9 mouse cellular contexts compared by ENCODE assay signal in genomic region chr9:104373253-104373652, GRCm38 (mm10). TPM values are rescaled to one million over a fixed set of nuclear protein-coding genes. Genes with fewer than 3 reads are reported as not detected.
DNase-seq lines count a peak whose midpoint lies in the region; ATAC-seq and TF ChIP-seq lines count a peak whose summit lies in the region.
"Had no signal": no experiment of that assay in that cellular context is flagged by ENCODE, and none has a peak within 500 bp of the region (broad histone marks: within the 10 kb centered on the region; RNA-seq: fewer than 3 reads in every experiment).

No protein-coding gene starts in this region.

- peak; percentile 57 for TF ChIP-seq CTCF in heart, postnatal 0 days (IDR thresholded peaks at IDR 0.05; ENCODE audit: low read depth)
- TF ChIP-seq CTCF in intestine, postnatal 0 days (IDR thresholded peaks at IDR 0.05; ENCODE audit: low read depth): peak; percentile 87

- whole genome bisulfite sequencing in heart, postnatal 0 days: 30% methylated on average over 6 of the region's 6 CpGs
- WGBS in intestine, postnatal 0 days: 29% methylated on average over 6 of the region's 6 CpGs

- no peaks in the 10 kb centered on the region for H3K9me3 ChIP-seq in heart, postnatal 0 days (replicated peaks; ENCODE audit: control insufficient read depth, low read length)
- H3K9me3 ChIP-seq in intestine, postnatal 0 days (ENCODE audit: control insufficient read depth): no peaks in the 10 kb centered on the region
- H3K9me3 ChIP-seq: stomach, embryonic 15.5 days had no signal

- no peak for TF ChIP-seq EP300 in heart, postnatal 0 days (IDR thresholded peaks at IDR 0.05; ENCODE audit: low read depth)

- H3K4me1 ChIP-seq in heart, postnatal 0 days (ENCODE audit: control insufficient read depth, insufficient read depth): no peaks in the 10 kb centered on the region
- no peaks in the 10 kb centered on the region for H3K4me1 ChIP-seq in intestine, postnatal 0 days (replicated peaks; ENCODE audit: control insufficient read depth, insufficient read depth, low read length)
- H3K4me1 ChIP-seq: stomach, embryonic 15.5 days had no signal

- H3K9ac ChIP-seq in heart, postnatal 0 days (replicated peaks; ENCODE audit: low read depth, low read length): no peak overlapping the region
- H3K9ac ChIP-seq in intestine, postnatal 0 days (ENCODE audit: low read depth, low read length): no peak overlapping the region
- H3K9ac ChIP-seq: stomach, embryonic 15.5 days had no signal

- H3K36me3 ChIP-seq in heart, postnatal 0 days (replicated peaks; ENCODE audit: control insufficient read depth, insufficient read depth, low read length): no peaks in the 10 kb centered on the region
- no peaks in the 10 kb centered on the region for H3K36me3 ChIP-seq in intestine, postnatal 0 days (ENCODE audit: control insufficient read depth, insufficient read depth)
- H3K36me3 ChIP-seq: stomach, embryonic 15.5 days had no signal

- intact Hi-C loops in heart, postnatal 25 days (cut with DNase I): no loop called here
- intact Hi-C loops in left cerebral cortex, postnatal 14 days (cut with DNase I): loop anchor here (1.0 to 5.0 kb wide), 2 partner anchors 58 to 96 kb away; no protein-coding TSS in a partner anchor

- H3K27me3 ChIP-seq in heart, postnatal 0 days (ENCODE audit: control insufficient read depth, insufficient read depth, low read length): no peaks in the 10 kb centered on the region
- no peaks in the 10 kb centered on the region for H3K27me3 ChIP-seq in intestine, postnatal 0 days (replicated peaks; ENCODE audit: control insufficient read depth, insufficient read depth, low read length)
- H3K27me3 ChIP-seq: stomach, embryonic 15.5 days had no signal

- H3K4me2 ChIP-seq in heart, postnatal 0 days (ENCODE audit: low read depth, low read length): no peak overlapping the region
- H3K4me2 ChIP-seq in intestine, postnatal 0 days (replicated peaks; ENCODE audit: low read depth): peak overlapping the region; percentile 27; the same call in 1 of the 2 replicates
- H3K4me2 ChIP-seq: stomach, embryonic 15.5 days had no signal

- DNase-seq in heart, postnatal 0 days (ENCODE audit: low spot score): no peak
- no peak for DNase-seq in heart, postnatal 25 days (ENCODE audit: low spot score)
- DNase-seq in NIH3T3 (ENCODE audit: low read depth): peak; percentile 54
- DNase-seq in embryo, embryonic 10.5 days (ENCODE audit: low spot score): peak; percentile 59
- DNase-seq in left cerebral cortex, postnatal 14 days (ENCODE audit: low spot score in 2 of 2): peak; percentile 73 to 79
- DNase-seq in ovary, postnatal 14 days (ENCODE audit: low spot score): peak; percentile 41
- DNase-seq in thymus, postnatal 14 days: peak; percentile 69

- no peak overlapping the region for H3K4me3 ChIP-seq in heart, postnatal 0 days (ENCODE audit: low read depth, low read length)
- H3K4me3 ChIP-seq in intestine, postnatal 0 days (ENCODE audit: low read depth, low read length): no peak overlapping the region
- H3K4me3 ChIP-seq: stomach, embryonic 15.5 days had no signal

- H3K27ac ChIP-seq in heart, postnatal 0 days (ENCODE audit: low read depth): no peak overlapping the region
- H3K27ac ChIP-seq in intestine, postnatal 0 days (ENCODE audit: low read depth, low read length): no peak overlapping the region
- H3K27ac ChIP-seq: stomach, embryonic 15.5 days had no signal

- no peak for ATAC-seq in heart, postnatal 0 days (ENCODE audit: insufficient read depth, low read depth)
- ATAC-seq in intestine, postnatal 0 days: peak; percentile 57; the same call in 1 of the 2 replicates

RNA-seq across cellular contexts. Expression of gene Acpp, which starts 35.7 kb away (rescaled TPM):
- total RNA-seq in heart, postnatal 0 days (2014; rRNA removed; ENCODE audit: low replicate concordance): 2.4 TPM in 1 of 2 replicates, not detected in the other
- polyA plus RNA-seq in heart, postnatal 0 days (2015; fragmentation: Nextera tagmentation; extraction: Ambion mirVana): 0.07 TPM in 1 of 2 replicates, not detected in the other
- total RNA-seq in heart, postnatal 25 days (2021): not detected
- 2.9 and 3.6 TPM in 2 replicates for polyA plus RNA-seq in intestine, postnatal 0 days (2015; fragmentation: Nextera tagmentation; extraction: Ambion mirVana)
- total RNA-seq in left cerebral cortex, postnatal 14 days (2021): under 1 TPM; 0.13 to 0.46 TPM

Comparison
In these comparisons a context has a peak if more than half of its experiments do, and no peak if none do; other contexts are left out.
1. DNase-seq: peak in NIH3T3 (single experiment), embryo, embryonic 10.5 days (single experiment), left cerebral cortex, postnatal 14 days (2 of 2), ovary, postnatal 14 days (single experiment) and thymus, postnatal 14 days (single experiment); none in heart, postnatal 0 days (single experiment) and heart, postnatal 25 days (single experiment).